Mouse (Mus musculus): ENCODE results near the gene Med12l. TPM values are rescaled to one million over a fixed set of nuclear protein-coding genes. Genes with fewer than 3 reads are reported as not detected.

The Med12l gene
- total and polyA plus RNA-seq, 3 experiments = 0.16 TPM; not detected in 2

DNA sequence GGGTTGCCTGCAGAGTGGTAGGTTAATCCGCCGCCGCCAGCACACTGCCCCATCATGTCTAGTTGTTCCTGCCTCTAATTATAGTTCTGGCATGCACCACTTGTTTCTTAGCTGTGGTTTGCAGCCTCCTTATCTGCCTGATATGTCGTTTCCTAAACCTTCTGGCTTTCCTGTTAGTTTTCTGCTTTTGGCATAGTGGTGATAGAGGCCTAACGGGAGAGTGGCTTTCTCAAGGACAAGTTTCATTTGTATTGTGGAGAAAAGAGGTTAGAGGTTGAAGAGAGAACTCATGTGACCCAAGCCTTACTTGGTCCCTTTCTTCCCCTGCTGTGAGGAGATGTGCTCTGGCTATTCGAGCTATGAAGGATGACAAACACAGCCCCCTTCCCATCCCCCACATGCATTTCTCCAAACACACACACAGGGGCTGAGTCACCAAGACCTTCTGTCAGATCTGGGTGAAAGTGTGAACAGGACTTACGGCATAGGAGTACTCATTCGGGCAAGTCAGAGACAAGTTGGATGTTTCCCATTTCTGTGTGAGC lies 108.4 kb downstream of the Med12l start:
- DNase-seq (ENCODE audit: low spot score) = no peak
- no peak for ATAC-seq (ENCODE audit: extremely low read depth, insufficient number of reproducible peaks, low FRiP score, poor library complexity, severe bottlenecking)
- H3K27me3 ChIP-seq (ENCODE audit: insufficient read depth, low read length) = no peaks in the 10 kb centered on the region
- H3K4me1 ChIP-seq (ENCODE audit: insufficient read depth, low read depth, low read length) = no peaks in the 10 kb centered on the region
- no peak for TF ChIP-seq GATA1 (IDR thresholded peaks at IDR 0.05; ENCODE audit: borderline replicate concordance, low read length)
- no peak for TF ChIP-seq TAL1 (conservative IDR thresholded peaks at IDR 0.05; ENCODE audit: low read depth, low read length)
- TF ChIP-seq POLR2AphosphoS5 (IDR thresholded peaks at IDR 0.05; ENCODE audit: insufficient replicate concordance, low read depth, low read length) = no peak
- no peak for TF ChIP-seq GATA2 (IDR thresholded peaks at IDR 0.05; ENCODE audit: borderline replicate concordance, low read depth, low read length)
- TF ChIP-seq CTCF (IDR thresholded peaks at IDR 0.05; ENCODE audit: low read depth, low read length) = no peak
- no peak overlapping the region for H3K4me3 ChIP-seq (ENCODE audit: low read depth, low read length)
- H3K36me3 ChIP-seq (replicated peaks) = no peaks in the 10 kb centered on the region
- no peaks in the 10 kb centered on the region for H3K9me3 ChIP-seq (replicated peaks)

DNA sequence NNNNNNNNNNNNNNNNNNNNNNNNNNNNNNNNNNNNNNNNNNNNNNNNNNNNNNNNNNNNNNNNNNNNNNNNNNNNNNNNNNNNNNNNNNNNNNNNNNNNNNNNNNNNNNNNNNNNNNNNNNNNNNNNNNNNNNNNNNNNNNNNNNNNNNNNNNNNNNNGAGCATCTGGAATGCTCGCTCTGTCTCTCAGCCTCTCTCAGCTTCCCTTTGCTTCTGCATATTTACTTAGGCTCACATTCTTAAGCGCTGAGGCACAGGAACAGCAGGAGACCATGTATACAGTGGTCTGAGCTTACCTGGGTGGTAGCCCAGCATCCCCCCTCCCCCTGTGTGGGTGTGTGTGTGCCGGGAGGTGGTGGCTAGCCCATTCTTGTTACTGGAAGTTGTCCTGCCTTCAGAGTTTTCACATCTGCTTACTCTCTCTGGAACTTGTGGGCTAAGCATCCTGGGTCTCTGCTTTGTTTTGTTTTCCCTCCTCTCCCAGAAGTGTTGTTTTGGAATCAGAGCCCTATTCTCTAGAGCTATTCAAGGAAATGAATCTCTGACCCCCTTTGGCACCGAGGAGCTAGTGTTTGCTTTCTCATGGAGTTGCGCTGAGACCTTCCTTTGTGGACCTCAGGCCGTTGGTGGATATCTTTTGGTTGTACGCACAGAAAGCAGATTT lies 115.6 kb downstream of the Med12l start:
- TF ChIP-seq CTCF (IDR thresholded peaks at IDR 0.05; ENCODE audit: low read depth, low read length) (no peak), TAL1 (conservative IDR thresholded peaks at IDR 0.05; ENCODE audit: low read depth, low read length) (no peak), GATA1 (IDR thresholded peaks at IDR 0.05; ENCODE audit: borderline replicate concordance, low read length) (no peak), POLR2AphosphoS5 (IDR thresholded peaks at IDR 0.05; ENCODE audit: insufficient replicate concordance, low read depth, low read length) (no peak), GATA2 (IDR thresholded peaks at IDR 0.05; ENCODE audit: borderline replicate concordance, low read depth, low read length) (no peak)
- H3K4me3 ChIP-seq (ENCODE audit: low read depth, low read length) = no peak overlapping the region
- ATAC-seq (ENCODE audit: extremely low read depth, insufficient number of reproducible peaks, low FRiP score, poor library complexity, severe bottlenecking) (no peak), DNase-seq (ENCODE audit: low spot score) (no peak)
- H3K36me3 ChIP-seq (replicated peaks) = no peaks in the 10 kb centered on the region
- H3K27me3 ChIP-seq (ENCODE audit: insufficient read depth, low read length) = no peaks in the 10 kb centered on the region
- no peaks in the 10 kb centered on the region for H3K9me3 ChIP-seq (replicated peaks)
- no peaks in the 10 kb centered on the region for H3K4me1 ChIP-seq (ENCODE audit: insufficient read depth, low read depth, low read length)

DNA sequence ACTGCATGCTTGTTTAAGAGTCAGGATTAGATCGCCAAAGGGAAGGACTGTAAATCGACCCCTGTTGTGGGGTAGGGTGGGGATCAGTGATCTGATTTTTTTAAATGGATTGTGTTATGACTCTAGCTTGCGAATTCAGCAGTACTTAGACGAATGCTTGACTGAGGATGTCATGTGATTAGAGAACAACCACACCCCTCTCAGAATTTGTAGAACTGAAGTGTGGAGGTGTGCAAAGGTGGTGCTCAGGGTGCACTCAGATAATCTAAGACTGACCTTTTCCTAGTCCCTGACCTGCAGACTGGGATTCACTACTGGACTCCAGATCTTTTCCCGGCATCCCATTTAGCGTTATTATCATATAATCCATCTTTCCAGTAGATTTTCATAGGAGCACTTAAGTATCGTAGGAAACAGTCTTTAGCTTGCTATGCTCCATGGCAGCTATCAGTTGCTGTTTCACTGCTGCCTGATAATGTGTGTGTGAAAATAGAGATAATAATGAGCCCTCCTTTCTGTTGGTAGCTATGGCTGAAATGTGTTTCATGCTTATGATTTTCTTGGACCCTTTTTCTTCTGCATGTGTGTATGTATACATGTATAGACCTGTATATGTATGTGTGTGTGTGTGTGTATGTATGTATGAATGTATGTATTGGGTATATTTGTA lies 116.3 kb downstream of the Med12l start:
- TF ChIP-seq TAL1 (conservative IDR thresholded peaks at IDR 0.05; ENCODE audit: low read depth, low read length) = no peak
- no peak for TF ChIP-seq GATA1 (IDR thresholded peaks at IDR 0.05; ENCODE audit: borderline replicate concordance, low read length)
- no peak for TF ChIP-seq CTCF (IDR thresholded peaks at IDR 0.05; ENCODE audit: low read depth, low read length)
- TF ChIP-seq POLR2AphosphoS5 (IDR thresholded peaks at IDR 0.05; ENCODE audit: insufficient replicate concordance, low read depth, low read length) = no peak
- TF ChIP-seq GATA2 (IDR thresholded peaks at IDR 0.05; ENCODE audit: borderline replicate concordance, low read depth, low read length) = no peak
- no peak overlapping the region for H3K4me3 ChIP-seq (ENCODE audit: low read depth, low read length)
- H3K27me3 ChIP-seq (ENCODE audit: insufficient read depth, low read length) = no peaks in the 10 kb centered on the region
- ATAC-seq (ENCODE audit: extremely low read depth, insufficient number of reproducible peaks, low FRiP score, poor library complexity, severe bottlenecking) (no peak), DNase-seq (ENCODE audit: low spot score) (no peak)
- no peaks in the 10 kb centered on the region for H3K9me3 ChIP-seq (replicated peaks)
- no peaks in the 10 kb centered on the region for H3K36me3 ChIP-seq (replicated peaks)
- no peaks in the 10 kb centered on the region for H3K4me1 ChIP-seq (ENCODE audit: insufficient read depth, low read depth, low read length)

DNA sequence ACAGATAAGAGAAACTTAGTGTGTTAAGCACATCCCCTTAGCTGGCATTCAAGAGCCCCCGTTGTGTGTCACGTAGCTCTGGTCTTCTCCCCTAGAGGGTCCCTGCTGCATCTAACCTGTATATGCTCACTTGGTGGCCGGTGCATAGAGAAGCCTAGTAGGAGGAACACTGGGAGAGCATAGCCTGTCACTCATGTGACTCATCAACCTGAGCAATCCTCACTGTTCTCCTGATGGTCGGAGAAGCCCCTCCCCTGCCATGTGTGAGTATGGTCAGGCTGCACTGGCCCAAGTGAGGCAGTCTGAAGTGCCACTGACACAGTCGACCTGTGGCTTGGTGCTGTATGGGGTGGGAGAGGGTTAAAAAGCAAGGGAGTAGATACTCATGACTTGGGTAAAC lies 119.4 kb downstream of the Med12l start:
- no peak for ATAC-seq (ENCODE audit: extremely low read depth, insufficient number of reproducible peaks, low FRiP score, poor library complexity, severe bottlenecking)
- Histone ChIP-seq H3K9me3 (replicated peaks) (no peaks in the 10 kb centered on the region), H3K4me3 (ENCODE audit: low read depth, low read length) (no peak overlapping the region), H3K27me3 (ENCODE audit: insufficient read depth, low read length) (no peaks in the 10 kb centered on the region), H3K36me3 (replicated peaks) (no peaks in the 10 kb centered on the region), H3K4me1 (ENCODE audit: insufficient read depth, low read depth, low read length) (no peaks in the 10 kb centered on the region)
- no peak for DNase-seq (ENCODE audit: low spot score)
- TF ChIP-seq CTCF (IDR thresholded peaks at IDR 0.05; ENCODE audit: low read depth, low read length) (no peak), POLR2AphosphoS5 (IDR thresholded peaks at IDR 0.05; ENCODE audit: insufficient replicate concordance, low read depth, low read length) (no peak), GATA1 (IDR thresholded peaks at IDR 0.05; ENCODE audit: borderline replicate concordance, low read length) (no peak), TAL1 (conservative IDR thresholded peaks at IDR 0.05; ENCODE audit: low read depth, low read length) (no peak), GATA2 (IDR thresholded peaks at IDR 0.05; ENCODE audit: borderline replicate concordance, low read depth, low read length) (no peak)

DNA sequence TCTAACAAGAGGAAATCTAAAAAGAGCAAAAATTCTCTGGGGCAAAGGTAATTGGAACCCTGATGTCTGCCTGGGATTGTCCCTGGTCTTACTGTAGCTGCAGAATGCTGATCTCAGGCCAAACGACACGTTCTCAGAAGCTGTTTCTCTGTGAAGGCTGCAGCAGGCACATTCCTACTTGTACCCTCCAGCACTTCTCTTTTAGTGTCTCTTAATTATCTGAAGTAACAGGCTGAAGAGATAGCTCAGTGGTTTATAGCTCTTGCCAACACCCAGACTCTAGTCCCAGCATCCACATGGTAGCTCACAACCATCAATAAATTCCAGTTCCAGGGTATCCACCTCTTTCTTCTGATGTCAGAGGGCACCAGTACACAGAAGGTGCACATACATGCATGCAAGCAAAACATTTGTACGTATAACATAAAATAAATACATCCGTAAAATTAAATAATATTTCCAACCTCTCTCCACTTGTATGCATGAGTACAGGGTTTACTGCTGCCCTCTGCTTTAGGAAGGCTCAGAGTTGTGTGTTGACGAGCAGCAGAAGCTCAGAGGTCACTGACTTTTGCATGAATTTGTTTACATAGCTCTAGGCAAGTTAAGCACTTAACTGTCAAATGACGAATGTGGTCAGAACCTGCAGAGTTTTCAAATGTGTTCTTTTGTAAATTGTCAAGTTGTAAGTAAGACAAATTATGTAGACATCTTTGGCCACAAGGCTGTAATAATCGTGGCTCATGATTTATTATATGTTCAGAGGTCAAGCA lies 120.3 kb downstream of the Med12l start:
- Histone ChIP-seq H3K36me3 (replicated peaks) (no peaks in the 10 kb centered on the region), H3K9me3 (replicated peaks) (no peaks in the 10 kb centered on the region), H3K4me3 (ENCODE audit: low read depth, low read length) (no peak overlapping the region), H3K27me3 (ENCODE audit: insufficient read depth, low read length) (no peaks in the 10 kb centered on the region), H3K4me1 (ENCODE audit: insufficient read depth, low read depth, low read length) (no peaks in the 10 kb centered on the region)
- no peak for TF ChIP-seq GATA2 (IDR thresholded peaks at IDR 0.05; ENCODE audit: borderline replicate concordance, low read depth, low read length)
- TF ChIP-seq POLR2AphosphoS5 (IDR thresholded peaks at IDR 0.05; ENCODE audit: insufficient replicate concordance, low read depth, low read length) = no peak
- ATAC-seq (ENCODE audit: extremely low read depth, insufficient number of reproducible peaks, low FRiP score, poor library complexity, severe bottlenecking) (no peak), DNase-seq (ENCODE audit: low spot score) (no peak)

DNA sequence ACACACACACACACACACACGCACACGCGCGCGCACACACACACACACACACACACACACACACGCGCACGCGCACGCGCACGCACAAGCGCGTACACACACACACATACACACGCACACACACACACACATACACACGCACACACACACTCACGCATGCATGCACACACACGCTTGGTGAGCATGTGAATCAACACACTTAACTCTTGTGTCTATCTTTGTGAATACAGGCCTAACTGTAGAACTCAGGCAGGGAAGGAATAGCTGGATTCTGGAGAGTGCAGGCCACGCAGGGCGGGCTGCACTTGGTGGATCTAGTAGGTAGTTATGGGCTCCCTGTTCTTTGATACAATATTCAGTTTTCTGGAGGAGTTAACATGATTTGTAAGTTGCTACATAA lies 123.1 kb downstream of the Med12l start:
- no peak for TF ChIP-seq TAL1 (conservative IDR thresholded peaks at IDR 0.05; ENCODE audit: low read depth, low read length)
- TF ChIP-seq CTCF (IDR thresholded peaks at IDR 0.05; ENCODE audit: low read depth, low read length) = no peak
- TF ChIP-seq POLR2AphosphoS5 (IDR thresholded peaks at IDR 0.05; ENCODE audit: insufficient replicate concordance, low read depth, low read length) = no peak
- TF ChIP-seq GATA2 (IDR thresholded peaks at IDR 0.05; ENCODE audit: borderline replicate concordance, low read depth, low read length) = no peak
- no peak for TF ChIP-seq GATA1 (IDR thresholded peaks at IDR 0.05; ENCODE audit: borderline replicate concordance, low read length)

More for the DNA sequence above, 123.1 kb downstream of the Med12l start:
- Histone ChIP-seq H3K36me3 (replicated peaks) (no peaks in the 10 kb centered on the region), H3K4me1 (ENCODE audit: insufficient read depth, low read depth, low read length) (no peaks in the 10 kb centered on the region), H3K9me3 (replicated peaks) (no peaks in the 10 kb centered on the region), H3K27me3 (ENCODE audit: insufficient read depth, low read length) (no peaks in the 10 kb centered on the region), H3K4me3 (ENCODE audit: low read depth, low read length) (no peak overlapping the region)
- DNase-seq (ENCODE audit: low spot score) (no peak), ATAC-seq (ENCODE audit: extremely low read depth, insufficient number of reproducible peaks, low FRiP score, poor library complexity, severe bottlenecking) (no peak)
